Mouse (Mus musculus): ENCODE data around the gene Gm765.

DNA sequence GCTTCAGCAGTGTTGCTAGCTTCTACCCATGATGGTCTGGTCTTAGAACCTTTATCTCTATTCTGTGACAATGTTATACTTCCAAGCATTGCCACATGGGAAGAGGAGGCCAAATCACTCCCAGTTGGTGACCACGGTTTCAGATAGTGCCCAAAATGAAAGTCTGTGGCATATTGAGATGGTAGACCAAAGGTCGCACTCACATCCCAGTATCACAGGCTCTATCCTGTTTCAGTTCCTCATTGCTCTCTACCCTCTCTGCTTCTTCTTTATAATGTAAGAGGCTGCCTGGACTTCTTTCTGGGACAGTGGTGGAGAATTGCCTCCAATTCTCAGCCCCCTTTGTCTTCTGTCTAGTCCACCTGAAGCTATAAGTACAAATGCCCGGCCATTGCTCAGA is 108.5 kb downstream of the Gm765 start:
- TF ChIP-seq CTCF (conservative IDR thresholded peaks at IDR 0.05; ENCODE audit: low read length) (no peak), NANOG (IDR thresholded peaks at IDR 0.05; ENCODE audit: borderline replicate concordance, low read length) (no peak)
